Mouse (Mus musculus) hindbrain, embryonic 11.5 days (tissue): Measurements from ENCODE around the gene 4930455H04Rik. TPM values are rescaled to one million over a fixed set of nuclear protein-coding genes. Genes with fewer than 3 reads are reported as not detected.

Experiments
- ATAC-seq: fragments of 200-750 bp; cut with Nextera tagmentation; 2 replicates; pipeline ENCODE4 v1.8.0; 2017; ENCODE audit warnings: mild to moderate bottlenecking, moderate TSS enrichment, moderate library complexity; ENCODE audit not compliant: low FRiP score
- DNase-seq: peaks from one replicate; pipeline ENCODE4 v3.0.0-alpha.2; 2015; ENCODE audit warnings: low spot score
- H3K27ac ChIP-seq: fragments of 300-500 bp; sonication (generic); 2 replicates; pipeline ENCODE4 v1.5.1; 2014; ENCODE audit warnings: mild to moderate bottlenecking, low read depth, low read length
- H3K27me3 ChIP-seq: fragments of 300-500 bp; sonication (generic); 2 replicates; pipeline ENCODE4 v1.6.1; 2014; ENCODE audit warnings: mild to moderate bottlenecking, low read length, moderate library complexity, mixed read lengths; ENCODE audit not compliant: control insufficient read depth, insufficient read depth
- H3K36me3 ChIP-seq: fragments of 300-500 bp; sonication (generic); 2 replicates; pipeline ENCODE4 v1.6.1; 2014; ENCODE audit warnings: mild to moderate bottlenecking, low read length, moderate library complexity, mixed read lengths; ENCODE audit not compliant: control insufficient read depth, insufficient read depth
- H3K4me1 ChIP-seq: fragments of 300-500 bp; sonication (generic); replicated peaks from 2 replicates; pipeline ENCODE4 v1.6.1; 2014; ENCODE audit warnings: low read length, mixed read lengths; ENCODE audit not compliant: control insufficient read depth, insufficient read depth
- H3K4me2 ChIP-seq: fragments of 300-500 bp; sonication (generic); replicated peaks from 2 replicates; pipeline ENCODE4 v1.6.1; 2014; ENCODE audit warnings: mild to moderate bottlenecking, low read depth, low read length
- H3K4me3 ChIP-seq: fragments of 300-500 bp; sonication (generic); 2 replicates; pipeline ENCODE4 v1.5.1; 2014; ENCODE audit warnings: low read depth, low read length
- H3K9ac ChIP-seq: fragments of 300-500 bp; sonication (generic); 2 replicates; pipeline ENCODE4 v1.6.1; 2014; ENCODE audit warnings: low read depth, low read length
- H3K9me3 ChIP-seq: fragments of 300-500 bp; sonication (generic); 2 replicates; pipeline ENCODE4 v1.6.1; 2016; ENCODE audit warnings: low read length; ENCODE audit not compliant: control insufficient read depth
- WGBS: fragments of 180-500 bp; shearing (Covaris S2); extraction: QIAGEN DNeasy Blood & Tissue Kit; methylation state at CpG from one replicate; pipeline ENCODE4 v1.1.7; 2014; 5-methylcytosine and 5-hydroxymethylcytosine counted together
- polyA plus RNA-seq: library from polyadenylated mRNA; unstranded; fragments of >200 nt; fragmentation: Nextera tagmentation; extraction: Ambion mirVana; gene quantifications from 2 replicates; pipeline ENCODE4 v1.2.1, GENCODE M21; 2014

The 4930455H04Rik gene
- not detected in 2 replicates for polyA plus RNA-seq

- ATAC-seq (no peak; the same call in 1 of the 2 replicates), DNase-seq (no peak)
- Histone ChIP-seq H3K27ac (no peak within 1 kb of the TSS), H3K27me3 (no peaks in the 10 kb centered on the region), H3K4me1 (peaks cover 4% of the 10 kb centered on the region; the same call in 1 of the 2 replicates), H3K9ac (peak within 1 kb of the TSS; percentile 38; the same call in 1 of the 2 replicates), H3K4me3 (peak within 1 kb of the TSS; percentile 25), H3K9me3 (no peaks in the 10 kb centered on the region), H3K4me2 (peak within 1 kb of the TSS; percentile 41), H3K36me3 (no peaks in the 10 kb centered on the region)
- WGBS = 75% methylated on average over 4 of the region's 4 CpGs
These were observed at the start of gene 4930455H04Rik for GRCm38 (mm10) chr3:116967967-116968366. Gene 4930455H04Rik (plus strand): TSS chr3:116968267.

- no peaks in the 10 kb centered on the region for H3K4me1 ChIP-seq
- H3K9ac ChIP-seq = no peak overlapping the region
- no peak overlapping the region for H3K4me2 ChIP-seq
- no peak overlapping the region for H3K27ac ChIP-seq
- H3K36me3 ChIP-seq = no peaks in the 10 kb centered on the region
- H3K9me3 ChIP-seq = no peaks in the 10 kb centered on the region
- no peak for DNase-seq
- ATAC-seq = no peak
- H3K27me3 ChIP-seq = no peaks in the 10 kb centered on the region
- 86% methylated on average over 3 of the region's 3 CpGs for WGBS
- no peak overlapping the region for H3K4me3 ChIP-seq
These were observed 46.5 kb upstream of the 4930455H04Rik start for GRCm38 (mm10) chr3:116921535-116921934.

GRCm38 (mm10) chr3:116923042-116923441 lies 45.0 kb upstream of the 4930455H04Rik start:
- Histone ChIP-seq H3K9me3 (no peaks in the 10 kb centered on the region), H3K4me2 (no peak overlapping the region), H3K4me3 (no peak overlapping the region), H3K9ac (no peak overlapping the region), H3K27ac (no peak overlapping the region), H3K4me1 (no peaks in the 10 kb centered on the region), H3K36me3 (no peaks in the 10 kb centered on the region), H3K27me3 (no peaks in the 10 kb centered on the region)
- ATAC-seq (no peak), DNase-seq (no peak)
- WGBS = 91% methylated on average over 12 of the region's 12 CpGs

GRCm38 (mm10) chr3:116928994-116929393 lies 39.1 kb upstream of the 4930455H04Rik start:
- 77% methylated on average over 4 of the region's 4 CpGs for WGBS
- Histone ChIP-seq H3K9me3 (no peaks in the 10 kb centered on the region), H3K4me3 (no peak overlapping the region), H3K9ac (no peak overlapping the region), H3K27me3 (no peaks in the 10 kb centered on the region), H3K27ac (no peak overlapping the region), H3K4me1 (no peaks in the 10 kb centered on the region), H3K36me3 (no peaks in the 10 kb centered on the region), H3K4me2 (no peak overlapping the region)
- ATAC-seq = no peak
- no peak for DNase-seq

- H3K9ac ChIP-seq = no peak overlapping the region
- DNase-seq (no peak), ATAC-seq (no peak)
- no peak overlapping the region for H3K4me2 ChIP-seq
- WGBS = 81% methylated on average over 1 of the region's 1 CpGs
- H3K27me3 ChIP-seq = no peaks in the 10 kb centered on the region
- H3K9me3 ChIP-seq = no peaks in the 10 kb centered on the region
- H3K27ac ChIP-seq = no peak overlapping the region
- no peaks in the 10 kb centered on the region for H3K36me3 ChIP-seq
- H3K4me1 ChIP-seq = no peaks in the 10 kb centered on the region
- no peak overlapping the region for H3K4me3 ChIP-seq
These were observed 34.9 kb upstream of the 4930455H04Rik start for GRCm38 (mm10) chr3:116933158-116933557.

GRCm38 (mm10) chr3:116936934-116937691 lies 31.0 kb upstream of the 4930455H04Rik start:
- no peak for ATAC-seq

GRCm38 (mm10) chr3:116940804-116941558 lies 27.1 kb upstream of the 4930455H04Rik start:
- Histone ChIP-seq H3K9ac (no peak overlapping the region), H3K4me3 (no peak overlapping the region), H3K4me1 (no peaks in the 10 kb centered on the region), H3K27me3 (no peaks in the 10 kb centered on the region), H3K4me2 (no peak overlapping the region), H3K36me3 (no peaks in the 10 kb centered on the region), H3K27ac (no peak overlapping the region), H3K9me3 (no peaks in the 10 kb centered on the region)
- ATAC-seq = no peak
- no peak for DNase-seq
- 86% methylated on average over 10 of the region's 10 CpGs for WGBS

More at GRCm38 (mm10) chr3:116936934-116937691, 31.0 kb upstream of the 4930455H04Rik start:
- H3K4me1 ChIP-seq = no peaks in the 10 kb centered on the region
- no peaks in the 10 kb centered on the region for H3K9me3 ChIP-seq
- H3K27ac ChIP-seq = no peak overlapping the region
- H3K9ac ChIP-seq = no peak overlapping the region
- no peak for DNase-seq
- no peak overlapping the region for H3K4me3 ChIP-seq
- no peak overlapping the region for H3K4me2 ChIP-seq
- 69% methylated on average over 4 of the region's 4 CpGs for WGBS
- no peaks in the 10 kb centered on the region for H3K36me3 ChIP-seq
- no peaks in the 10 kb centered on the region for H3K27me3 ChIP-seq

GRCm38 (mm10) chr3:116941559-116942117 lies 26.4 kb upstream of the 4930455H04Rik start:
- Histone ChIP-seq H3K4me3 (no peak overlapping the region), H3K27ac (no peak overlapping the region), H3K27me3 (no peaks in the 10 kb centered on the region), H3K4me2 (no peak overlapping the region), H3K9ac (no peak overlapping the region), H3K9me3 (no peaks in the 10 kb centered on the region), H3K4me1 (no peaks in the 10 kb centered on the region), H3K36me3 (no peaks in the 10 kb centered on the region)
- 96% methylated on average over 1 of the region's 1 CpGs for WGBS
- DNase-seq = no peak
- no peak for ATAC-seq
